In genomic region chr8:71950482-71951221, GRCm38 (mm10) we compare ENCODE assay signal across 8 mouse cellular contexts. TPM values are rescaled to one million over a fixed set of nuclear protein-coding genes. Genes with fewer than 3 reads are reported as not detected.
DNase-seq lines count a peak whose midpoint lies in the region; ATAC-seq and TF ChIP-seq lines count a peak whose summit lies in the region.

Gene Zfp961 (plus strand): TSS chr8:71951038.

- H3K9ac ChIP-seq in embryonic facial prominence, embryonic 13.5 days = peak within 1 kb of the TSS; percentile 87
- peak within 1 kb of the TSS; percentile 78 for H3K9ac ChIP-seq in limb, embryonic 12.5 days (replicated peaks)
- H3K9ac ChIP-seq in midbrain, embryonic 15.5 days = peak within 1 kb of the TSS; percentile 82

- H3K4me1 ChIP-seq in embryonic facial prominence, embryonic 13.5 days = peaks cover 15% of the 10 kb centered on the region
- peaks cover 4% of the 10 kb centered on the region for H3K4me1 ChIP-seq in kidney, adult 2 months (ENCODE audit: control insufficient read depth, insufficient read depth, low read length)
- peaks cover 10% of the 10 kb centered on the region for H3K4me1 ChIP-seq in limb, embryonic 12.5 days (replicated peaks)
- peaks cover 19% of the 10 kb centered on the region for H3K4me1 ChIP-seq in midbrain, embryonic 15.5 days
- H3K4me1 ChIP-seq in spleen, adult 2 months (ENCODE audit: control insufficient read depth, insufficient read depth, insufficient read length) = peaks cover 8% of the 10 kb centered on the region

- H3K9me3 ChIP-seq in embryonic facial prominence, embryonic 13.5 days = peaks cover 12% of the 10 kb centered on the region
- H3K9me3 ChIP-seq in limb, embryonic 12.5 days = peaks cover 15% of the 10 kb centered on the region
- H3K9me3 ChIP-seq in midbrain, embryonic 15.5 days = no peaks in the 10 kb centered on the region

- peak; percentile 99 for ATAC-seq in embryonic facial prominence, embryonic 13.5 days (ENCODE audit: insufficient number of reproducible peaks, insufficient read depth, low FRiP score, low TSS enrichment, low read depth)
- peak; percentile 100 for ATAC-seq in limb, embryonic 12.5 days (ENCODE audit: insufficient number of reproducible peaks, insufficient read depth, low FRiP score, low TSS enrichment, low read depth)
- peak; percentile 100 for ATAC-seq in midbrain, embryonic 15.5 days (replicated peaks)

- peak; percentile 93 for DNase-seq in 3134 (ENCODE audit: extremely low read depth, insufficient read length, low spot score)
- peak; percentile 97 to 98 for DNase-seq in adrenal gland, postnatal 36 days
- DNase-seq in heart, adult 18-20 months = peak; percentile 99 to 100
- peak; percentile 100 for DNase-seq in kidney, adult 2 months
- DNase-seq in spleen, adult 2 months (ENCODE audit: low read depth in 1 of 2, low spot score in 2 of 2) = peak; percentile 98 to 99

- peak within 1 kb of the TSS; percentile 77 for H3K4me3 ChIP-seq in embryonic facial prominence, embryonic 13.5 days
- H3K4me3 ChIP-seq in kidney, adult 2 months (ENCODE audit: insufficient read depth, low read depth, low read length) = peak within 1 kb of the TSS; percentile 83
- peak within 1 kb of the TSS; percentile 73 for H3K4me3 ChIP-seq in limb, embryonic 12.5 days (replicated peaks)
- H3K4me3 ChIP-seq in midbrain, embryonic 15.5 days = peak within 1 kb of the TSS; percentile 93
- peak within 1 kb of the TSS; percentile 77 for H3K4me3 ChIP-seq in spleen, adult 2 months (ENCODE audit: extremely low read depth, insufficient read depth, insufficient read length)

- peak within 1 kb of the TSS; percentile 90 for H3K27ac ChIP-seq in embryonic facial prominence, embryonic 13.5 days
- H3K27ac ChIP-seq in kidney, adult 2 months (ENCODE audit: insufficient read depth, low read depth, low read length) = peak within 1 kb of the TSS; percentile 69; the same call in 1 of the 2 replicates
- H3K27ac ChIP-seq in limb, embryonic 12.5 days = peak within 1 kb of the TSS; percentile 87
- H3K27ac ChIP-seq in midbrain, embryonic 15.5 days = peak within 1 kb of the TSS; percentile 89
- H3K27ac ChIP-seq in spleen, adult 2 months (ENCODE audit: insufficient read depth, low read length) = peak within 1 kb of the TSS; percentile 75

- TF ChIP-seq POLR2A in kidney, adult 2 months (IDR thresholded peaks at IDR 0.05; ENCODE audit: low read depth, low read length) = peak; percentile 63
- peak; percentile 71 for TF ChIP-seq POLR2A in spleen, adult 2 months (IDR thresholded peaks at IDR 0.05; ENCODE audit: low read depth, low read length)

- TF ChIP-seq CTCF in kidney, adult 2 months (conservative IDR thresholded peaks at IDR 0.05; ENCODE audit: insufficient read depth, insufficient read length, low read depth, low read length) = no peak
- TF ChIP-seq CTCF in spleen, adult 2 months (IDR thresholded peaks at IDR 0.05; ENCODE audit: extremely low read depth, insufficient read depth, insufficient read length, insufficient replicate concordance) = no peak

- H3K4me2 ChIP-seq in embryonic facial prominence, embryonic 13.5 days = peak within 1 kb of the TSS; percentile 71
- peak within 1 kb of the TSS; percentile 58 for H3K4me2 ChIP-seq in limb, embryonic 12.5 days
- H3K4me2 ChIP-seq in midbrain, embryonic 15.5 days = peak within 1 kb of the TSS; percentile 64

- peaks cover 23% of the 10 kb centered on the region for H3K36me3 ChIP-seq in embryonic facial prominence, embryonic 13.5 days
- H3K36me3 ChIP-seq in kidney, adult 2 months (ENCODE audit: control insufficient read depth, insufficient read depth, low read length) = no peaks in the 10 kb centered on the region; the same call in 1 of the 2 replicates
- peaks cover 24% of the 10 kb centered on the region for H3K36me3 ChIP-seq in limb, embryonic 12.5 days
- peaks cover 5% of the 10 kb centered on the region for H3K36me3 ChIP-seq in midbrain, embryonic 15.5 days (replicated peaks)
- no peaks in the 10 kb centered on the region for H3K36me3 ChIP-seq in spleen, adult 2 months (ENCODE audit: control insufficient read depth, insufficient read depth, low read length)

- H3K27me3 ChIP-seq in embryonic facial prominence, embryonic 13.5 days = peaks cover 5% of the 10 kb centered on the region
- no peaks in the 10 kb centered on the region for H3K27me3 ChIP-seq in kidney, adult 2 months (replicated peaks; ENCODE audit: control insufficient read depth, insufficient read depth, low read length)
- no peaks in the 10 kb centered on the region for H3K27me3 ChIP-seq in limb, embryonic 12.5 days
- H3K27me3 ChIP-seq in midbrain, embryonic 15.5 days (replicated peaks) = 0 out of 2 replicates have a peak, but pooled peaks cover 4% of the 10 kb centered on the region
- no peaks in the 10 kb centered on the region for H3K27me3 ChIP-seq in spleen, adult 2 months (ENCODE audit: control insufficient read depth, insufficient read depth, low read length)

- 4% methylated on average over 34 of the region's 34 CpGs for WGBS in embryonic facial prominence, embryonic 13.5 days
- WGBS in kidney, adult 2 months = 3% methylated on average over 34 of the region's 34 CpGs
- WGBS in limb, embryonic 12.5 days = 4% methylated on average over 34 of the region's 34 CpGs
- WGBS in midbrain, embryonic 15.5 days = 4% methylated on average over 34 of the region's 34 CpGs
- WGBS in spleen, adult 2 months = 5% methylated on average over 34 of the region's 34 CpGs

RNA-seq across cellular contexts. Expression of gene Zfp961, which starts in this region (rescaled TPM):
- total RNA-seq in adrenal gland, postnatal 36 days (2021) = 10 to 100 TPM; 16.0 to 23.1 TPM
- 18.9 and 21.3 TPM in 2 replicates for polyA plus RNA-seq in embryonic facial prominence, embryonic 13.5 days (2015; fragmentation: Nextera tagmentation; extraction: Ambion mirVana)
- total RNA-seq in heart, adult 18-20 months (2021) = 1 to 10 TPM; 5.7 to 8.2 TPM
- 6.7 and 8.9 TPM in 2 replicates for polyA plus RNA-seq in kidney, adult 2 months (2012; rRNA removed)
- 19.2 and 20.7 TPM in 2 replicates for polyA plus RNA-seq in limb, embryonic 12.5 days (2016; fragmentation: Nextera tagmentation; extraction: Ambion mirVana)
- polyA plus RNA-seq in midbrain, embryonic 15.5 days (2015; fragmentation: Nextera tagmentation; extraction: Ambion mirVana) = 16.3 and 17.4 TPM in 2 replicates
- polyA plus RNA-seq in spleen, adult 2 months (2012; rRNA removed) = 2.9 and 3.8 TPM in 2 replicates

Comparison
In these comparisons a context has a peak if more than half of its experiments do, and no peak if none do; other contexts are left out.
1. Peak in every context shown above with its lines: DNase-seq, ATAC-seq, H3K4me3 ChIP-seq and H3K27ac ChIP-seq.